Mouse (Mus musculus): ENCODE measurements around the gene Acox2.

Gene Acox2

GRCm38 (mm10) chr14:8250141-8250871 is 8.8 kb downstream of the Acox2 start:
- no peak for DNase-seq (ENCODE audit: low spot score in 2 of 2)

GRCm38 (mm10) chr14:8249206-8249605 is 9.9 kb downstream of the Acox2 start:
- no peak for DNase-seq (ENCODE audit: low spot score in 2 of 2)

- no peak for DNase-seq (ENCODE audit: low spot score in 2 of 2)
These were observed 12.3 kb downstream of the Acox2 start for GRCm38 (mm10) chr14:8246878-8247277.

GRCm38 (mm10) chr14:8244211-8244611 is 14.9 kb downstream of the Acox2 start:
- DNase-seq (ENCODE audit: low spot score in 2 of 2) = no peak

- no peak for DNase-seq (ENCODE audit: low spot score in 2 of 2)
These were observed 15.8 kb downstream of the Acox2 start for GRCm38 (mm10) chr14:8243136-8243888.

GRCm38 (mm10) chr14:8242388-8242920 is 16.7 kb downstream of the Acox2 start:
- DNase-seq (ENCODE audit: low spot score in 2 of 2) = peak in 1 of 2 experiments; percentile 41

- no peak for DNase-seq (ENCODE audit: low spot score in 2 of 2)
These were observed 17.3 kb downstream of the Acox2 start for GRCm38 (mm10) chr14:8241816-8242215.

GRCm38 (mm10) chr14:8233252-8233651 is 25.9 kb downstream of the Acox2 start:
- DNase-seq (ENCODE audit: low spot score in 2 of 2) = no peak

- DNase-seq (ENCODE audit: low spot score in 2 of 2) = no peak
These were observed 26.8 kb downstream of the Acox2 start for GRCm38 (mm10) chr14:8232155-8232910.

- DNase-seq (ENCODE audit: low spot score in 2 of 2) = no peak
These were observed 29.7 kb downstream of the Acox2 start for GRCm38 (mm10) chr14:8229367-8230019.

GRCm38 (mm10) chr14:8224805-8225204 is 34.3 kb downstream of the Acox2 start:
- DNase-seq (ENCODE audit: low spot score in 2 of 2) = no peak

GRCm38 (mm10) chr14:8223506-8224293 is 35.5 kb downstream of the Acox2 start:
- no peak for DNase-seq (ENCODE audit: low spot score in 2 of 2)

- DNase-seq (ENCODE audit: low spot score in 2 of 2) = no peak
These were observed 36.6 kb downstream of the Acox2 start for GRCm38 (mm10) chr14:8222561-8222960.

- no peak for DNase-seq (ENCODE audit: low spot score in 2 of 2)
These were observed 38.2 kb downstream of the Acox2 start for GRCm38 (mm10) chr14:8220912-8221311.

GRCm38 (mm10) chr14:8220306-8220705 is 38.8 kb downstream of the Acox2 start:
- peak in 1 of 2 experiments; percentile 21 for DNase-seq (ENCODE audit: low spot score in 2 of 2)

GRCm38 (mm10) chr14:8219876-8220275 is 39.3 kb downstream of the Acox2 start:
- no peak for DNase-seq (ENCODE audit: low spot score in 2 of 2)

- peak in 1 of 2 experiments; percentile 14 for DNase-seq (ENCODE audit: low spot score in 2 of 2)
These were observed 40.3 kb downstream of the Acox2 start for GRCm38 (mm10) chr14:8218730-8219380.

GRCm38 (mm10) chr14:8218238-8218637 is 40.9 kb downstream of the Acox2 start:
- DNase-seq (ENCODE audit: low spot score in 2 of 2) = peak in 1 of 2 experiments; percentile 12

GRCm38 (mm10) chr14:8216100-8216499 is 43.1 kb downstream of the Acox2 start:
- no peak for DNase-seq (ENCODE audit: low spot score in 2 of 2)

- no peak for DNase-seq (ENCODE audit: low spot score in 2 of 2)
These were observed 43.9 kb downstream of the Acox2 start for GRCm38 (mm10) chr14:8215208-8215778.
